Mouse (Mus musculus) CH12.LX (cell line): ENCODE data around the gene Ptpn4. TPM values are rescaled to one million over a fixed set of nuclear protein-coding genes. Genes with fewer than 3 reads are reported as not detected.

Experiments
- DNase-seq: peaks from one replicate; pipeline ENCODE4 v3.0.0-alpha.2; 2013; ENCODE audit errors: extremely low read depth
- H3K27ac ChIP-seq: 2 replicates; pipeline ENCODE4 v1.5.1; 2012; ENCODE audit warnings: low read depth, mild to moderate bottlenecking, control low read depth, moderate library complexity; ENCODE audit not compliant: insufficient read depth
- H3K27me3 ChIP-seq: replicated peaks from 2 replicates; pipeline ENCODE3; 2012; ENCODE audit warnings: inconsistent platforms
- H3K36me3 ChIP-seq, 2 experiments: replicated peaks in 1 of 2; 2 replicates each; pipeline versions ENCODE3 to v1.6.1; 2012; ENCODE audit warnings: inconsistent platforms in 1 of 2, low read length in 1 of 2, mild to moderate bottlenecking in 1 of 2, mixed read lengths in 1 of 2, moderate library complexity in 1 of 2; ENCODE audit not compliant: control insufficient read depth in 1 of 2, insufficient read depth in 1 of 2
- H3K4me1 ChIP-seq, 2 experiments: 2 replicates each; pipeline ENCODE4 v1.6.1; 2012; ENCODE audit warnings: inconsistent platforms in 1 of 2, moderate library complexity in 1 of 2; ENCODE audit not compliant: insufficient read depth in 2 of 2, control insufficient read depth in 1 of 2
- H3K4me2 ChIP-seq: 2 replicates; pipeline ENCODE4 v1.6.1; 2012; ENCODE audit warnings: low read depth, mild to moderate bottlenecking, control low read depth; ENCODE audit not compliant: poor library complexity, insufficient read depth, severe bottlenecking
- H3K4me3 ChIP-seq, 3 experiments: fragments of 150-350 bp in 1 of 3; sonication (generic) in 1 of 3; replicated peaks in 1 of 3; 2 replicates each; pipeline versions ENCODE3 to v1.5.1; 2011 to 2012; ENCODE audit warnings: low read depth in 2 of 3, low read length in 2 of 3, mild to moderate bottlenecking in 2 of 3, moderate library complexity in 2 of 3, control low read depth in 1 of 3, improper control_type of control experiment in 1 of 3, inconsistent platforms in 1 of 3, mixed read lengths in 1 of 3; ENCODE audit not compliant: poor library complexity in 1 of 3
- H3K79me2 ChIP-seq: replicated peaks from 2 replicates; pipeline ENCODE4 v1.6.1; 2012; ENCODE audit warnings: mild to moderate bottlenecking, moderate library complexity; ENCODE audit not compliant: control insufficient read depth, poor library complexity, insufficient read depth, severe bottlenecking; ENCODE audit errors: extremely low read depth
- H3K9ac ChIP-seq: 2 replicates; pipeline ENCODE4 v1.6.1; 2012; ENCODE audit warnings: low read depth, mild to moderate bottlenecking, control low read depth, moderate library complexity; ENCODE audit not compliant: insufficient read depth
- H3K9me3 ChIP-seq: replicated peaks from 2 replicates; pipeline ENCODE3; 2012; ENCODE audit warnings: low read length, inconsistent platforms, mixed read lengths
- BHLHE40 ChIP-seq: IDR thresholded peaks from 2 replicates; pipeline ENCODE4 v1.6.1; 2011; ENCODE audit warnings: mild to moderate bottlenecking, low read depth, low read length, improper control_type of control experiment
- CHD1 ChIP-seq: IDR thresholded peaks from 2 replicates; pipeline ENCODE4 v1.6.1; 2012; ENCODE audit warnings: low read depth, low read length, improper control_type of control experiment, inconsistent platforms
- CTCF ChIP-seq, 2 experiments: IDR thresholded peaks in 1 of 2; conservative IDR thresholded peaks in 1 of 2; 2 replicates each; pipeline ENCODE4 v1.5.1; 2011 to 2012; ENCODE audit warnings: low read depth in 2 of 2, low read length in 2 of 2, improper control_type of control experiment in 1 of 2, inconsistent platforms in 1 of 2, mild to moderate bottlenecking in 1 of 2, moderate library complexity in 1 of 2
- ELF1 ChIP-seq: IDR thresholded peaks from 2 replicates; pipeline ENCODE4 v1.6.1; 2014; ENCODE audit warnings: low read depth, mild to moderate bottlenecking, inconsistent platforms, low read length, improper control_type of control experiment
- GABPA ChIP-seq: IDR thresholded peaks from 2 replicates; pipeline ENCODE4 v1.6.1; 2012; ENCODE audit warnings: low read depth, low read length, improper control_type of control experiment, inconsistent platforms; ENCODE audit not compliant: insufficient replicate concordance
- IRF4 ChIP-seq: IDR thresholded peaks from 2 replicates; pipeline ENCODE4 v1.6.1; 2014; ENCODE audit warnings: low read depth, mild to moderate bottlenecking, inconsistent platforms, low read length, improper control_type of control experiment
- JUND ChIP-seq: conservative IDR thresholded peaks from 2 replicates; pipeline ENCODE4 v1.6.1; 2011; ENCODE audit warnings: low read depth, low read length, improper control_type of control experiment
- MAFK ChIP-seq: IDR thresholded peaks from 2 replicates; pipeline ENCODE4 v1.6.1; 2011; ENCODE audit warnings: low read length, improper control_type of control experiment; ENCODE audit not compliant: insufficient replicate concordance
- MAX ChIP-seq: IDR thresholded peaks from 2 replicates; pipeline ENCODE4 v1.6.1; 2011; ENCODE audit warnings: low read length, improper control_type of control experiment
- MEF2A ChIP-seq: IDR thresholded peaks from 2 replicates; pipeline ENCODE4 v1.6.1; 2014; ENCODE audit warnings: low read depth, mild to moderate bottlenecking, inconsistent platforms, low read length, improper control_type of control experiment, borderline replicate concordance
- MXI1 ChIP-seq: IDR thresholded peaks from 2 replicates; pipeline ENCODE4 v1.6.1; 2011; ENCODE audit warnings: mild to moderate bottlenecking, low read depth, low read length, improper control_type of control experiment
- MYC ChIP-seq: IDR thresholded peaks from 2 replicates; pipeline ENCODE4 v1.6.1; 2011; ENCODE audit warnings: low read depth, mild to moderate bottlenecking, improper control_type of control experiment, low read length
- NELFE ChIP-seq: IDR thresholded peaks from 2 replicates; pipeline ENCODE4 v1.6.1; 2011; ENCODE audit warnings: low read depth, low read length, improper control_type of control experiment
- NRF1 ChIP-seq: IDR thresholded peaks from 2 replicates; pipeline ENCODE4 v1.6.1; 2014; ENCODE audit warnings: low read depth, mild to moderate bottlenecking, inconsistent platforms, low read length, improper control_type of control experiment, moderate library complexity
- PAX5 ChIP-seq: IDR thresholded peaks from 2 replicates; pipeline ENCODE4 v1.6.1; 2012; ENCODE audit warnings: low read length, inconsistent platforms, mixed read lengths
- POLR2AphosphoS2 ChIP-seq: IDR thresholded peaks from 2 replicates; pipeline ENCODE4 v1.6.1; 2011; ENCODE audit warnings: low read depth, low read length, improper control_type of control experiment
- RAD21 ChIP-seq: IDR thresholded peaks from 2 replicates; pipeline ENCODE4 v1.6.1; 2011; ENCODE audit warnings: low read depth, mild to moderate bottlenecking, low read length, improper control_type of control experiment, moderate library complexity
- RCOR1 ChIP-seq: conservative IDR thresholded peaks from 2 replicates; pipeline ENCODE4 v1.6.1; 2012; ENCODE audit warnings: low read depth, mild to moderate bottlenecking, inconsistent platforms, low read length, improper control_type of control experiment
- SMC3 ChIP-seq: IDR thresholded peaks from 2 replicates; pipeline ENCODE4 v1.6.1; 2011; ENCODE audit warnings: low read depth, low read length, improper control_type of control experiment
- TBP ChIP-seq: conservative IDR thresholded peaks from 2 replicates; pipeline ENCODE4 v1.6.1; 2011; ENCODE audit warnings: low read depth, low read length, improper control_type of control experiment
- UBTF ChIP-seq: IDR thresholded peaks from 2 replicates; pipeline ENCODE4 v1.6.1; 2012; ENCODE audit warnings: low read depth, mild to moderate bottlenecking, inconsistent platforms, low read length, improper control_type of control experiment, moderate library complexity
- dilution Hi-C: fragments of 300-500 bp; cut with MboI; formaldehyde crosslinking; loops from 2 replicates; pipeline ENCODE4 v1.14.3; 2020; ENCODE audit warnings: low sequenced_read_pairs; ENCODE audit not compliant: extremely low pct_unique_long_range_greater_than_20kb, extremely low pct_ligation_motif_present
- in situ Hi-C: fragments of 300-500 bp; cut with MboI; formaldehyde crosslinking; loops from 3 replicates; pipeline ENCODE4 v1.14.3; 2019; ENCODE audit warnings: low sequenced_read_pairs, low pct_ligation_motif_present, low pct_unique_long_range_greater_than_20kb, mixed read lengths
- polyA plus RNA-seq: library from polyadenylated mRNA; unstranded; fragments of >175 nt; gene quantifications from 2 replicates; pipeline ENCODE4 v1.2.1, GENCODE M21; 2012; ENCODE audit warnings: low read depth; ENCODE audit not compliant: insufficient read length
- total RNA-seq, 2 experiments: library from RNA; depleted of rRNA; stranded (reverse); fragments of 300-350 nt in 1 of 2; fragments of >200 nt in 1 of 2; gene quantifications; 2 replicates each; pipeline ENCODE4 v1.2.3; 2012 to 2014

Ptpn4 gene
- total and polyA plus RNA-seq, 3 experiments: 8.5 to 14.1 (median 8.5) TPM

DNA sequence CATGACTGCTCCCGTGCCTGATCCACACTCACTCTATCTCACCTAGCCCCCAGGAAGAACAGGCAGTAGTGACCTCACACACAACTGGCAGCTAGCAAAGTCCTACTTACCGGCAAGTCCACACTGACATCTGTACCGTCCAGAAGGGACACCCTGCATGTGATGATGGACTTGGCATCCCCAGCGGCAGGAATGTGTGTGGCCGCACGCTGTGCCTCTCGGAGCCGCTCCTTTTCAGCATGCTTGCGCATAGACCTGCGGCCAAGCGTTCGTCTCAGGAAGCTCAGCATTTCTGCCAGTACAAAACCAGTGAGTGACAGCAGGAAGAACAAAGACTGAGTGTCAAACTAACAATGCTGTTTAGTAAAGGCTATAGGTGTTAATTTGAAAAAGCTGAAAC is 195.0 kb downstream of the Ptpn4 start:
- Histone ChIP-seq H3K36me3 (peaks cover 4 to 6% of the 10 kb centered on the region in 2 experiments), H3K4me1 (0 out of 4 replicates have a peak, but pooled peaks cover 0 to 6% of the 10 kb centered on the region in 2 experiments), H3K9me3 (no peaks in the 10 kb centered on the region), H3K27me3 (no peaks in the 10 kb centered on the region), H3K9ac (no peak overlapping the region), H3K4me2 (no peak overlapping the region), H3K79me2 (no peaks in the 10 kb centered on the region; the same call in 1 of the 2 replicates), H3K4me3 (no peak overlapping the region), H3K27ac (no peak overlapping the region)
- in situ Hi-C loops: no loop called here
- no peak for DNase-seq
- dilution Hi-C loops: no loop called here
- TF ChIP-seq CHD1 (no peak), PAX5 (no peak), MEF2A (no peak), TBP (no peak), MXI1 (no peak), IRF4 (no peak), POLR2AphosphoS2 (no peak), GABPA (no peak), MYC (no peak), CTCF (conservative IDR thresholded peaks at IDR 0.05 in 1 of 2, IDR thresholded peaks at IDR 0.05 in 1 of 2; ENCODE audit: low read depth in 2 of 2, low read length in 2 of 2) (no peak), MAFK (no peak), JUND (no peak), RCOR1 (no peak), ELF1 (no peak), RAD21 (no peak), UBTF (no peak), NELFE (no peak), NRF1 (no peak), BHLHE40 (no peak), SMC3 (no peak)

DNA sequence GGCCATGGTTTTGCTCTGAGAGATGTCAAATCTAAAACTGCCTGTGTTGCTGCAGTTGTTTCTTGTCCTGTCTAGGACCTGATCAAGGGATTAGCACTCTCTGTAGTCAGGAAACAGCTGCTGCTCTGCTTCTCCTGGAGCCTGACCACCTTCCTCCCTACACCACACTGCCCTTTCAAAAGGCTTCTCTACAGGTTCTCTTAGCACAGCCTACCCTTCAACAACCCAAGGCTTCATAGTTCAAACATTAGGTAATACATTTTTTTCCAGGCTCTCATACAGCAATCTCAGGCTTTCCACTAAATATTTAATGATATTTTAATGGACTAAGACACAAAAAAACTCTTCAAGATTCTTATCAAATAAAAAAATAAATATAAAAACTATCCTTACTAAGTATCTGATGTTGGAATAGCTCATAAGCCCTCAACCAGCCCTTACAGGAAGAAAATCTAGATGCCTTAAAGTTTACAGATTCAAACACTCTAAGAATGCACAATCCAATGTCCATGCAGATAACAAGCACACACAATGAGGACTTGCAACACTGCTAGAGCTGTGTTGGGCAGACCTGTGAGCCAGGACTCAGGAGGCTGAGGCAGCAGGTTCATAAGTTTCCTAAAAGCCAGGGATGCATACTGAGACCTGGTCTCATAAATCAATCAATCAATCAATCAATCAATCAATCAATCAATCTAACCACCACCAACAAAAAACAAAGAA is 196.2 kb downstream of the Ptpn4 start:
- TF ChIP-seq MAX: no peak
- TF ChIP-seq MEF2A: no peak
- TF ChIP-seq BHLHE40: no peak
- no peak for TF ChIP-seq GABPA
- TF ChIP-seq, all 38 proteins: peak for 0
- dilution Hi-C loops: no loop called here
- Histone ChIP-seq H3K27ac (no peak overlapping the region), H3K9me3 (no peaks in the 10 kb centered on the region), H3K4me3 (no peak overlapping the region), H3K27me3 (no peaks in the 10 kb centered on the region), H3K36me3 (peaks cover 4 to 6% of the 10 kb centered on the region in 2 experiments), H3K4me2 (no peak overlapping the region), H3K79me2 (no peaks in the 10 kb centered on the region; the same call in 1 of the 2 replicates), H3K4me1 (0 out of 4 replicates have a peak, but pooled peaks cover 0 to 6% of the 10 kb centered on the region in 2 experiments), H3K9ac (no peak overlapping the region)
- no peak for DNase-seq
- in situ Hi-C loops: no loop called here
